Mouse (Mus musculus): ENCODE data around the gene Cgref1. TPM values are rescaled to one million over a fixed set of nuclear protein-coding genes. Genes with fewer than 3 reads are reported as not detected.

The Cgref1 gene
- polyA plus RNA-seq, 1 experiment from 2014 or later = 9.2 TPM

DNA sequence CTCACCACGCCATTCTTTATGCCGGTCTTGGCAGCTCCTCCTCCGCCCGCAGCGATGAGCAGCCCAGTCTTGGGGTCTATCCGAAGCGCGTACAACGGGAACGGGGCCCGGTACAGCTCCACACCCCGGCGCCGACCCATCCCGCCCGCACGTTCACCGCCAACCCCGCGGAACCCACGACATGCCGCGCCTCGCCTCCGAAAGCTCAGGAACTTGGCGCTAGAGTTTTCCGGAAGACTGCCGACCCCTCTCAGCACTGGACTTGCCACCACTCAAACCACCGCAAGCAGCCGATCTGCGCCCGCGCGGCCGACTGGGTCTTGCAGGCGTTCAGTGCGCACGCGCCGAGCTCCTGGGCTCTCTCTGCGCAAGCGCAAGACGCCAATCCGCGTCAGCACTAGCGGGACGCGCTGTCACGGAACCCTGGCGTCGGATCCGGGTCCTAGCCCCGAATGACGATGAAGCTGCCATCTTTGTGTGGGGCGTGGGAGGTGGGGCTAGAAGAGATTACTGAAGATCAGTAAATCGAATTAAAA lies 14.6 kb upstream of the Cgref1 start, which contains the start of gene Preb:
Gene Preb, minus strand, starts transcription at position 396 of the 536 bp plus-strand sequence.
- Histone ChIP-seq H3K27me3 (0 out of 2 replicates have a peak, but pooled peaks cover 6% of the 10 kb centered on the region), H3K36me3 (ENCODE audit: poor library complexity, severe bottlenecking) (peaks cover 29% of the 10 kb centered on the region), H3K9ac (peak within 1 kb of the TSS; percentile 91), H3K9me3 (replicated peaks) (no peaks in the 10 kb centered on the region), H3K4me3 (peak within 1 kb of the TSS; percentile 82), H3K4me1 (peaks cover 23% of the 10 kb centered on the region), H3K27ac (peak within 1 kb of the TSS; percentile 72), H3K4me2 (peak within 1 kb of the TSS; percentile 79)
- ATAC-seq = peak; percentile 97
- WGBS = under 1% methylated on average over 56 of the region's 56 CpGs

DNA sequence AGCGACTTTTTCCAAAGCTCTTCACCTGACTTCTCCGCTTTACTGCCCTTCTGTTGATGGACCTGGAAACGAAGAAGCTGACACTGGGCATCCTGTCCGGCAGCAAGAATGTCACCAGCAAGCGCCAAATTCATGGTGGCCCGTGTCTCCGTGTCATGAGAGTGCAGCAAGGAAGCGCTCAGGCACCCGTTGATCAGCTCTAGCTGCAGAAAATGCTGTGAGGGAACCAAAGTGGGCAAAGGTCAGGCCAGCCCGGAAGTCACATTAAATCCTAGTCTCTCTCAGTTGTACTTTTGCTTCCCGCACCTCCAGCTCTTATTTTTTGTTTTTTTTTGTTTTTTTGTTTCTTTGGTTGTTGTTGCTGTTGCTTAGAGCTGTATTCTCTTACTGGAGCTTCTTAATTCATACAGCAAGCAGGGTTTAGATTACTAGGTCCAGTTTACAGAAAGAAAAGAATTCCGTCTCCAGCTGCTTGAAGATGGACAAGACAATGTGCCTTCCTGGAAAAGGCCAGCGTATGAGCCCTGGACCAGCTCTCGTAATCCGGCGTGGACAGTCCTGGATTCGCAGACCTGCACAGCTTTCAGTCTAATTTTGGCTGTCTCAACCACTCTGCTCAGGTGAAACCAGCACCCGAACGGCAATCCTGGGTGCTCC lies 13.9 kb upstream of the Cgref1 start:
- Histone ChIP-seq H3K9me3 (replicated peaks) (no peaks in the 10 kb centered on the region), H3K36me3 (ENCODE audit: poor library complexity, severe bottlenecking) (peaks cover 36% of the 10 kb centered on the region), H3K27me3 (0 out of 2 replicates have a peak, but pooled peaks cover 6% of the 10 kb centered on the region), H3K4me2 (peak overlapping the region; percentile 79), H3K4me1 (peaks cover 23% of the 10 kb centered on the region), H3K9ac (peak overlapping the region; percentile 91), H3K4me3 (peak overlapping the region; percentile 82), H3K27ac (peak overlapping the region; percentile 72; the same call in 1 of the 2 replicates)
- WGBS = 39% methylated on average over 19 of the region's 19 CpGs
- ATAC-seq = no peak

DNA sequence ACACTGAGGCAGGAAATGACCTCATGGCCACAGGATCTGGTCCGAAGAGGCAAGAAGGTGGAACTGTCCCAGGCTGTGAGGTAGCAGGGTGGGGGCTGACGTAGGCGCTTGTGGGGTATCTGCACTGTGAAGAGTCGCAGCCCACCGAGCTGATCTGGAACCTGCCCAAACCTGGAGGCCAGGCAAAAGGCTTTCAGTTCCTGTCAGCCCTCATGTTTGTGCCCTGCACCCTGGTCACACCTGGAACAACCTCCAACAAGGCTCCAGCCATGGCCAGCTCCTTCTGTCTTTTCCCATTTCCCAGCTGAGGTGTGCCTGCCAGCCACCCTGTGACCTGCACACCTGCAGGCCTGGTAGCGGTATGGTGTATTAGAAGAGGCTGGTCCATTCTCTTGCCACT lies 12.5 kb upstream of the Cgref1 start:
- no peak for ATAC-seq
- WGBS = 97% methylated on average over 6 of the region's 6 CpGs
- Histone ChIP-seq H3K9me3 (replicated peaks) (no peaks in the 10 kb centered on the region), H3K9ac (no peak overlapping the region), H3K27ac (no peak overlapping the region), H3K4me2 (peak overlapping the region; percentile 79), H3K4me1 (peaks cover 23% of the 10 kb centered on the region), H3K36me3 (ENCODE audit: poor library complexity, severe bottlenecking) (peaks cover 50% of the 10 kb centered on the region), H3K27me3 (0 out of 2 replicates have a peak, but pooled peaks cover 6% of the 10 kb centered on the region), H3K4me3 (no peak overlapping the region)

DNA sequence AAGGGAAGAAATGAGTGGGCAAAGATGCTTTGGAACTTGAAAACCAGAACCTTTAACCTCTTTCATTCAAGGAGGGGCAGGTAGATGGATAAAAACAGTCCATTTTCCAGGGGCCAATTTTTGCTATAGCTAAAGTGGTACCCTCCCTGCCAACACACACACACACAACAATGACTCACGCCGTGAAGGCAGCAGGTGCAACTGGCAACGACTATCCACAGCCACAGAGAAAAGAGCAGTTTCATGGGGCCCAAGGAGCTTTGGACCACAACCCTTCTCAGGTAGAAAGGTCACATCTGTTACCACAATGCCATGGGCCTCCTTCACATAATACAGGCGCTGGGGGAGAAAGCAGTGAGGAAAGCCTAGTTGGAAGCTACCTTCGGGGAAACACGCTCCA lies 10.4 kb upstream of the Cgref1 start:
- no peak overlapping the region for H3K27ac ChIP-seq
- H3K36me3 ChIP-seq (ENCODE audit: poor library complexity, severe bottlenecking) = peaks cover 66% of the 10 kb centered on the region
- WGBS = 87% methylated on average over 6 of the region's 6 CpGs
- H3K4me3 ChIP-seq = no peak overlapping the region
- peaks cover 23% of the 10 kb centered on the region for H3K4me1 ChIP-seq
- no peak overlapping the region for H3K9ac ChIP-seq
- H3K4me2 ChIP-seq = no peak overlapping the region
- H3K9me3 ChIP-seq (replicated peaks) = no peaks in the 10 kb centered on the region
- no peaks in the 10 kb centered on the region for H3K27me3 ChIP-seq
- no peak for ATAC-seq

DNA sequence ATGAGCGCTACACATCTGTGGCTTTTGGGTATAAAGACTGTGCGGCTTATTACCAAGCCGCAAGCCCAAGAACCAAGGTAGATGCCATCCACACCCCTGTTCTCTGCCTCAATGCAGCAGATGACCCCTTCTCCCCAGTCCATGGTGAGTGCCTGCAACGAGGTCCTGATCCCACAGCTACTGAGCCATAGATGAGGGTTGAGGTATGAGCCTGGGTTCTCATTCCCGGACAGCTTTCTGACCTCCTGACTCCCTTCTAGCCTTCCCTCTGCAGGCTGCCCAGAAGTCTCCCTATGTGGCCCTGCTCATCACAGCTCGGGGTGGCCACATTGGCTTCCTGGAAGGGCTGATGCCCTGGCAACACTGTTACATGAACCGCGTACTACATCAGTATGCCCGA lies 9.2 kb upstream of the Cgref1 start:
- Histone ChIP-seq H3K4me3 (no peak overlapping the region), H3K9ac (no peak overlapping the region), H3K27me3 (no peaks in the 10 kb centered on the region), H3K4me1 (peaks cover 34% of the 10 kb centered on the region), H3K36me3 (ENCODE audit: poor library complexity, severe bottlenecking) (peaks cover 66% of the 10 kb centered on the region), H3K27ac (no peak overlapping the region), H3K9me3 (replicated peaks) (no peaks in the 10 kb centered on the region), H3K4me2 (no peak overlapping the region)
- 94% methylated on average over 9 of the region's 9 CpGs for WGBS
- ATAC-seq = no peak

DNA sequence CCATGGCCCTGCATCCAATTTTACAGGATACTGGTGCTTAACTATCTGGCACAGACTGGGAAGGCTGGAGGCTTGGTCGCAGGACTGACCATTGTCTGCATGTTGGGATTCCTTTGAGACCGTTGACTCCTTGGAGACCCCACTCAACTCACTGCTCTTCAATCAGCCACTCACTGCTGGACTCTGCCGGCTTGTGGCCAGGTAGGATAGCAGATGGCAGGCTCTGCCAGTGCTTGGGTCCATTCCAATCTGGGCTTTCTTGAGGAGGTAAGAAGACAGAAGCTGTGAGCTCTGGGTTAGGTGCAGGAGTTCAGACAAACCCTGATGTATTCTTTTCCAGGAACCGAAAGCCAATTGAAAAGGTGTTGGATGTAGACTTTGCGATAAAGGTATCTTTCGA lies 8.7 kb upstream of the Cgref1 start:
- Histone ChIP-seq H3K4me2 (no peak overlapping the region), H3K9ac (no peak overlapping the region), H3K9me3 (replicated peaks) (no peaks in the 10 kb centered on the region), H3K36me3 (ENCODE audit: poor library complexity, severe bottlenecking) (peaks cover 66% of the 10 kb centered on the region), H3K27me3 (no peaks in the 10 kb centered on the region), H3K4me3 (no peak overlapping the region), H3K4me1 (peaks cover 34% of the 10 kb centered on the region), H3K27ac (no peak overlapping the region)
- whole genome bisulfite sequencing = 98% methylated on average over 6 of the region's 6 CpGs
- no peak for ATAC-seq

DNA sequence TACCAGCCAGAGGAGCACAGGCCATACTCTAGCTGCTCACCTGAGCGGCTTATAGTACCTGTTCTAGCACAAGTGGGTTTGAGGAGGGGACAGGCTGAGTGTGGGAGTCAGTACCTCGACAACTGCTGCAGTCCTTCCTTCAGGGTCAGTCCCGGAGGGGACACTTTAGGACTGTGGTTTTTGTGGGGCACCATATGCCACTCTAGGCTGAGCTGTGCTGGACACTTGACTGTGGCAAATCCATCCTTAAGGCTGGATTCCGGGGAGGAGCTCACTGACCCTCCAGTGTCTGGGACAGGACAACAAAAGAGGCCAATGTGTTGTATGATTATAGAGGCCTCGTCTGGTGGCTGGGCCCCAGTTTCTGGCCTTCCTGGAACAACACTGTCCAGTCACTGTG lies 7.2 kb upstream of the Cgref1 start:
- Histone ChIP-seq H3K4me2 (no peak overlapping the region), H3K4me1 (peaks cover 22% of the 10 kb centered on the region), H3K27ac (no peak overlapping the region), H3K27me3 (no peaks in the 10 kb centered on the region; the same call in 1 of the 2 replicates), H3K9me3 (replicated peaks) (no peaks in the 10 kb centered on the region), H3K36me3 (ENCODE audit: poor library complexity, severe bottlenecking) (peaks cover 52% of the 10 kb centered on the region), H3K4me3 (no peak overlapping the region), H3K9ac (no peak overlapping the region)
- 83% methylated on average over 5 of the region's 5 CpGs for WGBS
- ATAC-seq = no peak

DNA sequence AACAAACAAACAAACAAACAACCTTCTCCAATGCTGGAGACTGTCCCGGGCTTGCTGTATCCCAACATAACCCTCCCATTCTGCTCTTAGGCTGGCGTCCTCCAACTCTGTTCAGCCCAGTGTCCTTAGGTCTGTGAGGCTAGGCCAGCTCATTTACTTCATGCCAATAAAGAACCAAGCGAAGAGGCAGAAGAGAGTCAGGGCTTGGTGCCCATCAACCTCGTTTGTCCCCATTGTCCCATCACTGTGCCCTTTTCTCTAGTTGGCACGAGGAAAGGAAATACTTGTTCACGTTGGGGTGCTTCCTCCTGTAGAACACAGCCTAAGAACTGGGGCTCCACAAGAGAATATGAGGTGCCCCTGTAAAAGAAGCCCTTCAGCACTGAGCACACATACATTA lies 6.3 kb upstream of the Cgref1 start:
- Histone ChIP-seq H3K27me3 (no peaks in the 10 kb centered on the region; the same call in none of the 2 replicates), H3K9me3 (replicated peaks) (no peaks in the 10 kb centered on the region), H3K4me2 (no peak overlapping the region), H3K4me1 (peaks cover 18% of the 10 kb centered on the region), H3K27ac (no peak overlapping the region), H3K9ac (no peak overlapping the region), H3K4me3 (no peak overlapping the region), H3K36me3 (ENCODE audit: poor library complexity, severe bottlenecking) (peaks cover 48% of the 10 kb centered on the region)
- 83% methylated on average over 6 of the region's 6 CpGs for WGBS
- ATAC-seq = no peak

DNA sequence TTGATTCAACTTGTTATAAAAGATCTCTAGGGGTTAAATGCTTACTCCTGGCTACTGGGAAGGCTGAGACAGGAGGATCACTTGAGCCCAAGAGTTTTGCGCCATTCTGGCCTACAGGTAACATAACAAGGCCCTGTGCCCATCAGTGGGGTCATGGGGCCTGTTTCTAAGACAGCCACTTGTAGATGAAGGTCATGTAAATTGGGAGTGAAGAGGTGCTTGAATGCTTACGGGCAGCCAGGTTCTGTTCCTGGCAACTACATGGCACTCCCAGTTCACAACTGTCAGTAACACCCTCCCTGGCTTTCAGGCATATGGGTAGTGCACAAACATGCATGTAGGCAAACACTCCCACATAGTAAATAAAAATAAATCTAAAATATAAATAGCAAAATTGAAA lies 5.5 kb upstream of the Cgref1 start:
- 81% methylated on average over 2 of the region's 2 CpGs for WGBS
- Histone ChIP-seq H3K4me2 (no peak overlapping the region), H3K9ac (no peak overlapping the region), H3K36me3 (ENCODE audit: poor library complexity, severe bottlenecking) (peaks cover 46% of the 10 kb centered on the region), H3K4me3 (no peak overlapping the region), H3K9me3 (replicated peaks) (no peaks in the 10 kb centered on the region), H3K27me3 (no peaks in the 10 kb centered on the region; the same call in none of the 2 replicates), H3K4me1 (peaks cover 18% of the 10 kb centered on the region), H3K27ac (no peak overlapping the region)
- no peak for ATAC-seq

DNA sequence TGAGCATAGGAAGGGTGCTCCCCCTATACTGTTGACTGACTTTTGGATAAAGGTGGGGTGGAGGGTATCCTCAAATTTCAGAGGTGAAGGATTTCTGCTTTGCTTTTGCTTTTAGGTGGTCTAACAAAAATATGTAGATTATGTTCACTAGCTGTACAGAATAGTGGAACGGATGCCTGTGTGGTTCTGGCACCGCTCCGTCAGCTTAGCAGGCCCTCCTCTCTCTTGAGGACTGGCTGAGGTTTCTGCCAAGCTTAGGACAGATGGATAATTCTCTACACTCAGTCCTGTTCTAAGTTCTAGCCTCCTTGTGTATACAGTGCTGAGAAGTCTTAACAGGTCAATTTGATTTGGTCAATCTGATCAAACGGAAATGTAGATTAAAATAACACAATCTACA lies 5.1 kb upstream of the Cgref1 start:
- Histone ChIP-seq H3K9ac (peak overlapping the region; percentile 71), H3K9me3 (replicated peaks) (no peaks in the 10 kb centered on the region), H3K27me3 (no peaks in the 10 kb centered on the region; the same call in none of the 2 replicates), H3K4me1 (peaks cover 18% of the 10 kb centered on the region), H3K4me3 (peak overlapping the region; percentile 59), H3K4me2 (peak overlapping the region; percentile 88), H3K36me3 (ENCODE audit: poor library complexity, severe bottlenecking) (peaks cover 41% of the 10 kb centered on the region), H3K27ac (peak overlapping the region; percentile 51; the same call in 1 of the 2 replicates)
- WGBS = 70% methylated on average over 4 of the region's 4 CpGs
- ATAC-seq = no peak; the same call in 1 of the 2 replicates

DNA sequence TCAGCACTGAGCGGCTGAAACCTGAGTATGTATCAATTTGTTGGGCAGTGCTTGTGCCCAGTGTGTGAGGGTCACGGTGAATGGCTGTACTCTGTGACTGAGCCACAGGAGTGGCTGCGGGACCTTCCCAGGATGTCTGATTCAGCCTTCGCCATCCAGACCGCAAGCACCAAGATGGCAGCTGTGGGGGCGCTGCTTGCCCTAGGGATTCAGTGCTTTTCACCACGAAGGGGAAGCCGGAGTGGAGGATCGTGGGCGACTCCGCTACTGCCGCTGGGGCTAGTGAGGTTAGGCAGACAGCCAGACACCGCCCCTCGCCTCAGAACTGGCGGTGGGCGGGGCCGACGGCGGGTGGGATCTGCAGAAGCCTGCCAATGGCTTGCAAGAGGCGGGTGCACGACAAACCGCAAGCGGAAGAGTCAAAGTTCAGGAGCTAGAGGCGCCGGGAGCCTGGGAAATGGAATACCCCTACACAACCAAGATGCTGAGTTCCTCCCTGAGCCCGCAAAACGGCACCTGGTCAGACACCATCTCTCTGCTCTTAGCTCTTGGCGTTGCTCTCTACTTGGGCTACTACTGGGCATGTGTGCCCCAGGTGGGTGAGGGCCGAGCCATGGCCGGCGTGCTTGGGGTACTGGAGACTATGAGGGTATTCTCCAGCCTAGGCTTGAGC lies 4.4 kb upstream of the Cgref1 start:
- H3K4me1 ChIP-seq = peaks cover 22% of the 10 kb centered on the region
- peak overlapping the region; percentile 51 for H3K27ac ChIP-seq
- H3K4me2 ChIP-seq = peak overlapping the region; percentile 88
- peak; percentile 87 for ATAC-seq
- no peaks in the 10 kb centered on the region for H3K9me3 ChIP-seq (replicated peaks)
- H3K4me3 ChIP-seq = peak overlapping the region; percentile 59
- peak overlapping the region; percentile 71 for H3K9ac ChIP-seq
- H3K27me3 ChIP-seq = no peaks in the 10 kb centered on the region; the same call in none of the 2 replicates
- WGBS = under 1% methylated on average over 31 of the region's 31 CpGs
- H3K36me3 ChIP-seq (ENCODE audit: poor library complexity, severe bottlenecking) = peaks cover 34% of the 10 kb centered on the region

DNA sequence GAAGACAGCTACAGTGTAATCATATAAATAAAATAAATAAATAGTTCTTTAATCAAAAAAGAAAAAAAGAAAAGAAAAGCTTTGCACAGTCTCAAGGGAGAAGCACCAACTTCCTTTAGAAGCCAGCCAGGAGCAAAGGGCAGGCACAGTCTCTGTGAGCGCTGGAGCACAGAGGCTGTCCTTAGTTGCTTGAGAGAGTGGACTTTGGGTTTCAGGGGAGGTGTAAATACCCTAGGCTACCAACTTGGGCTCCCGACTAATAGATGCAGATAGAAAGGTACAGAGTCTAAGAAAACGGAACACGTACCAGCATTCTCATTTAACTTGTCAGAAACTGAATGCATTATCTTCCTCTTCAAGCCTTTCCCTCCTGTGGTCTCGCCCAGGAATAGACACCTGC lies 3.2 kb upstream of the Cgref1 start:
- no peak overlapping the region for H3K4me3 ChIP-seq
- WGBS = 71% methylated on average over 5 of the region's 5 CpGs
- H3K27me3 ChIP-seq = no peaks in the 10 kb centered on the region; the same call in none of the 2 replicates
- no peaks in the 10 kb centered on the region for H3K9me3 ChIP-seq (replicated peaks)
- H3K4me1 ChIP-seq = peaks cover 23% of the 10 kb centered on the region
- peak overlapping the region; percentile 88; the same call in 1 of the 2 replicates for H3K4me2 ChIP-seq
- no peak overlapping the region for H3K27ac ChIP-seq
- no peak overlapping the region for H3K9ac ChIP-seq
- ATAC-seq = no peak
- H3K36me3 ChIP-seq (ENCODE audit: poor library complexity, severe bottlenecking) = peaks cover 23% of the 10 kb centered on the region

Data from forebrain, embryonic 13.5 days (tissue).